Mouse (Mus musculus) cerebellum, adult 2 months (tissue): Measurements from ENCODE around the gene Apbb1.

Experiments used
- CTCF ChIP-seq: fragments of 200-500 bp; IDR thresholded peaks from 2 replicates; pipeline ENCODE4 v1.5.1; 2011; ENCODE audit warnings: low read depth, mild to moderate bottlenecking, control low read depth, low read length, moderate library complexity, borderline replicate concordance; ENCODE audit not compliant: insufficient read depth
- POLR2A ChIP-seq: fragments of 200-500 bp; IDR thresholded peaks from 2 replicates; pipeline ENCODE4 v1.6.1; 2011; ENCODE audit warnings: low read length, control low read depth, borderline replicate concordance; ENCODE audit not compliant: insufficient read depth

DNA sequence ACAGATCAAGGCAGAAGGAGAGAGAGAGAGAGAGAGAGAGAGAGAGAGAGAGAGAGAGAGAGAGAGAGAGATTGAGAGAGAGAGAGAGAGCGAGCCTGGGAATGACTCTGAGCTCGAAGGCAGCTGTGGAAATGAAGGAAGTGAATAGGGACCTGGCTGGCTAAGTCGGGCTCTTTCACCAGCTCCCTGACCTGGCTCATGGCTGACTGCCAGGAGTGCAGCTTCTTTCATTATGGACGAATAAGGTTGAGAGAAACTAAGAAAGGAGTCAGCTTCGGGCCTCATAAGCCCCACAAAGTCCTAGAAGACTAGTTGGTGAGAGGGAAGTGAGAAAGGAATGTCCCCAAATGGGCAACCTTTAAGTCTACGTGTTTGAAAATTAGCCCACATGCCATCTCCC lies 61.3 kb downstream of the Apbb1 start:
- TF ChIP-seq CTCF (no peak), POLR2A (no peak)
